Mouse (Mus musculus) forebrain, embryonic 10.5 days (tissue): ENCODE data around the gene Cort. TPM values are rescaled to one million over a fixed set of nuclear protein-coding genes. Genes with fewer than 3 reads are reported as not detected.
"Not testable (repeated sequence)": the region's sequence is repeated elsewhere in the genome, so short reads cannot be mapped to it uniquely, and the experiment has no call there.

Experiments
- DNase-seq: peaks from one replicate; pipeline ENCODE4 v3.0.0-alpha.2; 2017; ENCODE audit warnings: low spot score; ENCODE audit errors: extremely low spot score
- H3K27ac ChIP-seq: fragments of 300-500 bp; sonication (generic); 2 replicates; pipeline ENCODE4 v1.5.1; 2016; ENCODE audit warnings: mild to moderate bottlenecking
- H3K27me3 ChIP-seq: fragments of 300-500 bp; sonication (generic); 2 replicates; pipeline ENCODE4 v1.6.1; 2016; ENCODE audit warnings: mild to moderate bottlenecking; ENCODE audit not compliant: poor library complexity, severe bottlenecking
- H3K36me3 ChIP-seq: fragments of 300-500 bp; sonication (generic); replicated peaks from 2 replicates; pipeline ENCODE4 v1.6.1; 2016; ENCODE audit warnings: mild to moderate bottlenecking, moderate library complexity
- H3K4me1 ChIP-seq: fragments of 300-500 bp; sonication (generic); 2 replicates; pipeline ENCODE4 v1.6.1; 2016
- H3K4me3 ChIP-seq: fragments of 300-500 bp; sonication (generic); 2 replicates; pipeline ENCODE4 v1.5.1; 2016; ENCODE audit warnings: mild to moderate bottlenecking, moderate library complexity
- H3K9me3 ChIP-seq: fragments of 300-500 bp; sonication (generic); 2 replicates; pipeline ENCODE4 v1.6.1; 2016; ENCODE audit warnings: mild to moderate bottlenecking, moderate library complexity
- WGBS: fragments of 180-500 bp; shearing (Covaris S2); methylation state at CpG from one replicate; pipeline ENCODE4 v1.1.7; 2016; 5-methylcytosine and 5-hydroxymethylcytosine counted together
- polyA plus RNA-seq: library from polyadenylated mRNA; unstranded; fragments of >200 nt; fragmentation: Nextera tagmentation; extraction: Ambion mirVana; gene quantifications from 2 replicates; pipeline ENCODE4 v1.2.1, GENCODE M21; 2016

The Cort gene
- polyA plus RNA-seq, 1 experiment from 2014 or later, result 0.30 TPM

GRCm38 (mm10) chr4:149138515-149138914, 12.0 kb upstream of the Cort start:
- DNase-seq, result no peak
- Histone ChIP-seq H3K4me3 (no peak overlapping the region), H3K36me3 (peaks cover 14% of the 10 kb centered on the region), H3K27ac (no peak overlapping the region), H3K4me1 (peaks cover 14% of the 10 kb centered on the region), H3K27me3 (no peaks in the 10 kb centered on the region), H3K9me3 (no peaks in the 10 kb centered on the region)
- 81% methylated on average over 8 of the region's 8 CpGs for WGBS

GRCm38 (mm10) chr4:149136982-149137770, 10.6 kb upstream of the Cort start, which contains the start of gene Cenps:
TSS of gene Cenps (minus strand) at chr4:149137629.
- WGBS, result under 1% methylated on average over 68 of the region's 68 CpGs
- H3K4me1 ChIP-seq, result peaks cover 19% of the 10 kb centered on the region
- no peaks in the 10 kb centered on the region for H3K27me3 ChIP-seq
- H3K9me3 ChIP-seq, result no peaks in the 10 kb centered on the region
- peaks cover 25% of the 10 kb centered on the region for H3K36me3 ChIP-seq
- H3K27ac ChIP-seq, result peak within 1 kb of the TSS; percentile 93
- peak within 1 kb of the TSS; percentile 66 for H3K4me3 ChIP-seq
- peak; percentile 95 for DNase-seq

- Histone ChIP-seq H3K36me3 (peaks cover 34% of the 10 kb centered on the region), H3K27me3 (no peaks in the 10 kb centered on the region), H3K4me3 (peak overlapping the region; percentile 66), H3K4me1 (peaks cover 19% of the 10 kb centered on the region), H3K27ac (peak overlapping the region; percentile 93), H3K9me3 (no peaks in the 10 kb centered on the region)
- WGBS, result 76% methylated on average over 18 of the region's 18 CpGs
- DNase-seq, result peak; percentile 18
Measured at GRCm38 (mm10) chr4:149136116-149136850, 9.7 kb upstream of the Cort start.

GRCm38 (mm10) chr4:149133395-149133794, 6.8 kb upstream of the Cort start:
- no peaks in the 10 kb centered on the region for H3K27me3 ChIP-seq
- H3K27ac ChIP-seq, result no peak overlapping the region
- WGBS, result 83% methylated on average over 5 of the region's 5 CpGs
- peaks cover 19% of the 10 kb centered on the region for H3K4me1 ChIP-seq
- H3K9me3 ChIP-seq, result no peaks in the 10 kb centered on the region
- no peak for DNase-seq
- H3K4me3 ChIP-seq, result no peak overlapping the region
- peaks cover 62% of the 10 kb centered on the region for H3K36me3 ChIP-seq

GRCm38 (mm10) chr4:149131789-149132565, 5.4 kb upstream of the Cort start:
- Histone ChIP-seq H3K4me3 (no peak overlapping the region), H3K27me3 (no peaks in the 10 kb centered on the region), H3K4me1 (peaks cover 13% of the 10 kb centered on the region), H3K36me3 (peaks cover 77% of the 10 kb centered on the region), H3K27ac (no peak overlapping the region), H3K9me3 (no peaks in the 10 kb centered on the region)
- 93% methylated on average over 21 of the region's 21 CpGs for WGBS
- DNase-seq, result no peak

- Histone ChIP-seq H3K36me3 (peaks cover 85% of the 10 kb centered on the region), H3K9me3 (no peaks in the 10 kb centered on the region), H3K4me1 (0 out of 2 replicates have a peak, but pooled peaks cover 5% of the 10 kb centered on the region), H3K4me3 (no peak overlapping the region), H3K27me3 (no peaks in the 10 kb centered on the region), H3K27ac (no peak overlapping the region)
- WGBS, result 92% methylated on average over 23 of the region's 23 CpGs
- no peak for DNase-seq
Measured at GRCm38 (mm10) chr4:149131021-149131752, 4.6 kb upstream of the Cort start.

- peaks cover 13% of the 10 kb centered on the region for H3K4me1 ChIP-seq
- DNase-seq, result no peak
- WGBS, result 88% methylated on average over 18 of the region's 18 CpGs
- peaks cover 76% of the 10 kb centered on the region for H3K36me3 ChIP-seq
- no peaks in the 10 kb centered on the region for H3K9me3 ChIP-seq
- no peak overlapping the region for H3K4me3 ChIP-seq
- no peak overlapping the region for H3K27ac ChIP-seq
- H3K27me3 ChIP-seq, result no peaks in the 10 kb centered on the region
Measured at GRCm38 (mm10) chr4:149128467-149128866, 1.9 kb upstream of the Cort start.

- Histone ChIP-seq H3K9me3 (no peaks in the 10 kb centered on the region), H3K27me3 (no peaks in the 10 kb centered on the region), H3K27ac (no peak overlapping the region), H3K4me3 (no peak overlapping the region), H3K36me3 (peaks cover 54% of the 10 kb centered on the region), H3K4me1 (peaks cover 8% of the 10 kb centered on the region)
- WGBS, result 84% methylated on average over 6 of the region's 6 CpGs
- DNase-seq, result no peak
Measured at GRCm38 (mm10) chr4:149126115-149126509, 451 bp downstream of the Cort start.

- H3K27me3 ChIP-seq, result no peaks in the 10 kb centered on the region
- H3K27ac ChIP-seq, result peak overlapping the region; percentile 53; the same call in 1 of the 2 replicates
- peaks cover 49% of the 10 kb centered on the region for H3K36me3 ChIP-seq
- peaks cover 8% of the 10 kb centered on the region for H3K4me1 ChIP-seq
- DNase-seq, result no peak
- H3K9me3 ChIP-seq, result no peaks in the 10 kb centered on the region
- no peak overlapping the region for H3K4me3 ChIP-seq
- 58% methylated on average over 11 of the region's 11 CpGs for WGBS
Measured at GRCm38 (mm10) chr4:149125341-149126114, 1.0 kb downstream of the Cort start.

GRCm38 (mm10) chr4:149123432-149123831, 3.1 kb downstream of the Cort start:
- no peak overlapping the region for H3K27ac ChIP-seq
- WGBS, result 59% methylated on average over 5 of the region's 5 CpGs

GRCm38 (mm10) chr4:149119978-149120562, 6.5 kb downstream of the Cort start:
- not testable (repeated sequence) for H3K36me3 ChIP-seq, H3K27me3 ChIP-seq, H3K27ac ChIP-seq, DNase-seq, H3K4me3 ChIP-seq, H3K9me3 ChIP-seq, H3K4me1 ChIP-seq
- 90% methylated on average over 12 of the region's 12 CpGs for WGBS

More at GRCm38 (mm10) chr4:149123432-149123831, 3.1 kb downstream of the Cort start:
- H3K4me3 ChIP-seq, result no peak overlapping the region
- H3K36me3 ChIP-seq, result peaks cover 31% of the 10 kb centered on the region
- H3K9me3 ChIP-seq, result no peaks in the 10 kb centered on the region
- H3K27me3 ChIP-seq, result no peaks in the 10 kb centered on the region
- no peak for DNase-seq
- peaks cover 8% of the 10 kb centered on the region for H3K4me1 ChIP-seq
